In genomic region chr8:90353960-90354540, GRCm38 (mm10) we compare ENCODE assay signal across 13 mouse cellular contexts. TPM values are rescaled to one million over a fixed set of nuclear protein-coding genes. Genes with fewer than 3 reads are reported as not detected.
DNase-seq lines count a peak whose midpoint lies in the region; ATAC-seq lines count a peak whose summit lies in the region.
"Had no signal": no experiment of that assay in that cellular context is flagged by ENCODE, and none has a peak within 500 bp of the region (broad histone marks: within the 10 kb centered on the region; RNA-seq: fewer than 3 reads in every experiment).

No protein-coding gene starts in this region.

- no peaks in the 10 kb centered on the region for H3K36me3 ChIP-seq in hindbrain, embryonic 10.5 days
- H3K36me3 ChIP-seq in hindbrain, embryonic 12.5 days: no peaks in the 10 kb centered on the region
- no peaks in the 10 kb centered on the region for H3K36me3 ChIP-seq in forebrain, embryonic 16.5 days (ENCODE audit: control insufficient read depth, insufficient read depth)
- no peaks in the 10 kb centered on the region for H3K36me3 ChIP-seq in midbrain, embryonic 14.5 days (ENCODE audit: control insufficient read depth, insufficient read depth, low read length)
- H3K36me3 ChIP-seq: G1E; heart, embryonic 13.5 days had no signal

- no peak overlapping the region; the same call in 1 of the 2 replicates for H3K4me2 ChIP-seq in hindbrain, embryonic 12.5 days (replicated peaks)
- H3K4me2 ChIP-seq in forebrain, embryonic 16.5 days (ENCODE audit: low read length): peak overlapping the region; percentile 23
- 0 out of 2 replicates have a peak overlapping the region, but pooled peaks have one; percentile 1 for H3K4me2 ChIP-seq in midbrain, embryonic 14.5 days (ENCODE audit: low read length)
- H3K4me2 ChIP-seq: heart, embryonic 13.5 days; lung, embryonic 14.5 days had no signal

- H3K27ac ChIP-seq in hindbrain, embryonic 10.5 days: peak overlapping the region; percentile 75
- H3K27ac ChIP-seq in hindbrain, embryonic 12.5 days: no peak overlapping the region
- H3K27ac ChIP-seq in forebrain, embryonic 16.5 days (ENCODE audit: low read length): no peak overlapping the region
- no peak overlapping the region for H3K27ac ChIP-seq in midbrain, embryonic 14.5 days (replicated peaks; ENCODE audit: low read depth, low read length)
- H3K27ac ChIP-seq: heart, embryonic 13.5 days had no signal

- 26% methylated on average over 16 of the region's 16 CpGs for WGBS in hindbrain, embryonic 10.5 days
- WGBS in hindbrain, embryonic 12.5 days: 31% methylated on average over 16 of the region's 16 CpGs
- 17% methylated on average over 16 of the region's 16 CpGs for WGBS in forebrain, embryonic 16.5 days
- WGBS in midbrain, embryonic 14.5 days: 15% methylated on average over 16 of the region's 16 CpGs

- no peak for ATAC-seq in hindbrain, embryonic 12.5 days (ENCODE audit: low FRiP score)
- no peak for ATAC-seq in forebrain, embryonic 16.5 days
- ATAC-seq in midbrain, embryonic 14.5 days (ENCODE audit: low FRiP score, low TSS enrichment): no peak

- DNase-seq in hindbrain, embryonic 10.5 days (ENCODE audit: low spot score): peak; percentile 56
- DNase-seq in midbrain, embryonic 14.5 days: peak; percentile 41
- DNase-seq in retina, postnatal 1 day: peak; percentile 70
- DNase-seq in kidney, adult 11 months: no peak
- DNase-seq in c-Kit-positive CD71-positive TER-119-positive erythroid progenitor cells, embryonic 14.5 days (ENCODE audit: low spot score): no peak
- DNase-seq: cerebellum, adult 11-12 months; kidney, adult 9 months; liver; lung, embryonic 14.5 days had no signal

- peaks cover 14% of the 10 kb centered on the region for H3K27me3 ChIP-seq in hindbrain, embryonic 10.5 days (ENCODE audit: insufficient read depth, poor library complexity, severe bottlenecking)
- no peaks in the 10 kb centered on the region; the same call in 1 of the 2 replicates for H3K27me3 ChIP-seq in hindbrain, embryonic 12.5 days
- no peaks in the 10 kb centered on the region for H3K27me3 ChIP-seq in forebrain, embryonic 16.5 days (replicated peaks; ENCODE audit: control insufficient read depth, insufficient read depth, low read length)
- no peaks in the 10 kb centered on the region for H3K27me3 ChIP-seq in midbrain, embryonic 14.5 days (ENCODE audit: control insufficient read depth, insufficient read depth, low read length)
- H3K27me3 ChIP-seq: heart, embryonic 13.5 days had no signal

- no peaks in the 10 kb centered on the region for H3K9me3 ChIP-seq in hindbrain, embryonic 10.5 days
- no peaks in the 10 kb centered on the region for H3K9me3 ChIP-seq in hindbrain, embryonic 12.5 days (replicated peaks)
- no peaks in the 10 kb centered on the region for H3K9me3 ChIP-seq in forebrain, embryonic 16.5 days (ENCODE audit: control insufficient read depth, low read length)
- H3K9me3 ChIP-seq in midbrain, embryonic 14.5 days (ENCODE audit: control insufficient read depth, low read length): no peaks in the 10 kb centered on the region
- H3K9me3 ChIP-seq: heart, embryonic 13.5 days had no signal

- peak overlapping the region; percentile 18 for H3K4me3 ChIP-seq in hindbrain, embryonic 10.5 days
- no peak overlapping the region for H3K4me3 ChIP-seq in hindbrain, embryonic 12.5 days
- H3K4me3 ChIP-seq in forebrain, embryonic 16.5 days (replicated peaks; ENCODE audit: low read length): no peak overlapping the region
- H3K4me3 ChIP-seq in midbrain, embryonic 14.5 days (replicated peaks; ENCODE audit: low read depth, low read length): no peak overlapping the region
- H3K4me3 ChIP-seq: heart, embryonic 13.5 days had no signal

- peaks cover 46% of the 10 kb centered on the region for H3K4me1 ChIP-seq in hindbrain, embryonic 10.5 days (replicated peaks)
- H3K4me1 ChIP-seq in hindbrain, embryonic 12.5 days: peaks cover 20% of the 10 kb centered on the region
- peaks cover 14% of the 10 kb centered on the region for H3K4me1 ChIP-seq in forebrain, embryonic 16.5 days (replicated peaks; ENCODE audit: control insufficient read depth, insufficient read depth, low read length)
- peaks cover 14% of the 10 kb centered on the region for H3K4me1 ChIP-seq in midbrain, embryonic 14.5 days (ENCODE audit: control insufficient read depth, insufficient read depth, low read length)

- H3K9ac ChIP-seq in hindbrain, embryonic 12.5 days: no peak overlapping the region
- no peak overlapping the region for H3K9ac ChIP-seq in forebrain, embryonic 16.5 days (replicated peaks; ENCODE audit: low read depth, low read length)
- H3K9ac ChIP-seq in midbrain, embryonic 14.5 days (replicated peaks; ENCODE audit: low read length): no peak overlapping the region
- H3K9ac ChIP-seq: heart, embryonic 13.5 days; lung, embryonic 14.5 days had no signal

RNA-seq across cellular contexts. Expression of gene Tox3, which starts 5.9 kb away (rescaled TPM):
- polyA plus RNA-seq in hindbrain, embryonic 10.5 days (2016; fragmentation: Nextera tagmentation; extraction: Ambion mirVana): 15.0 and 24.4 TPM in 2 replicates
- polyA plus RNA-seq in hindbrain, embryonic 12.5 days (2016; fragmentation: Nextera tagmentation; extraction: Ambion mirVana): 40.9 and 44.9 TPM in 2 replicates
- polyA plus RNA-seq in forebrain, embryonic 16.5 days (2015; fragmentation: Nextera tagmentation; extraction: Ambion mirVana): 16.7 and 21.2 TPM in 2 replicates
- 40.2 and 42.0 TPM in 2 replicates for polyA plus RNA-seq in midbrain, embryonic 14.5 days (2014; fragmentation: Nextera tagmentation; extraction: Ambion mirVana)
- polyA plus RNA-seq: G1E had no signal

Comparison
In these comparisons a context has a peak if more than half of its experiments do, and no peak if none do; other contexts are left out.
1. DNase-seq: peak in hindbrain, embryonic 10.5 days (single experiment), midbrain, embryonic 14.5 days (single experiment) and retina, postnatal 1 day (single experiment); none in kidney, adult 11 months (single experiment) and c-Kit-positive CD71-positive TER-119-positive erythroid progenitor cells, embryonic 14.5 days (single experiment).